Mouse (Mus musculus) brain, embryonic 14.5 days (tissue): ENCODE results near the gene Ptch1.

Experiments
- CTCF ChIP-seq: fragments of 200-500 bp; IDR thresholded peaks from 2 replicates; pipeline ENCODE4 v1.5.1; 2012; ENCODE audit warnings: inconsistent platforms, mild to moderate bottlenecking, moderate library complexity, borderline replicate concordance; ENCODE audit not compliant: insufficient read depth, insufficient read length; ENCODE audit errors: extremely low read depth
- POLR2A ChIP-seq: fragments of 200-500 bp; IDR thresholded peaks from 2 replicates; pipeline ENCODE4 v1.6.1; 2012; ENCODE audit warnings: mild to moderate bottlenecking, inconsistent platforms, borderline replicate concordance; ENCODE audit not compliant: poor library complexity, insufficient read depth, insufficient read length, severe bottlenecking; ENCODE audit errors: extremely low read depth

GRCm38 (mm10) chr13:63529602-63530370, 43.6 kb downstream of the Ptch1 start:
- TF ChIP-seq POLR2A (no peak), CTCF (no peak)
